Mouse (Mus musculus) spleen, adult 2 months (tissue): ENCODE data around the gene Bend5.

ENCODE experiments used
- CTCF ChIP-seq: fragments of 200-500 bp; IDR thresholded peaks from 2 replicates; pipeline ENCODE4 v1.5.1; 2011; ENCODE audit warnings: mild to moderate bottlenecking, inconsistent platforms; ENCODE audit not compliant: insufficient read depth, insufficient read length, insufficient replicate concordance; ENCODE audit errors: extremely low read depth
- POLR2A ChIP-seq: fragments of 200-500 bp; IDR thresholded peaks from 2 replicates; pipeline ENCODE4 v1.6.1; 2011; ENCODE audit warnings: low read depth, low read length, inconsistent platforms

DNA sequence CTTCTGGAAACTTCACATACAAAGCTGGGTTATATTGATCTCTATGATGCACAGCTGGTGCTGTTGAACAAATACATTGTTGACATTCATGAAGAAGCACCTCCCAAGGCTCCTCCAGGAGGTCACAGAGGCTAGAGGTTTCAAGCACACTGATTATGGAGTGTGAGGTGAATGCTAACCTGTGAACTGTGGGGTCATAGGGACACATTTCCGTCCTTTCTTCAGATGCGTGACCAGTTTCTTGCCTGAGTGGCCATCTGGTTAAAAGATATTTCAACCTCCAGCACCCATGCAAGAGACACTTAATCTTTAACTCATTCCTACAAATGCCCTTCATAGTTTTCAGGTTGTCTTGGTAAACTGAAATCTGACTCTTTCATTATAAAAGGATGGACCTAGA lies 31.7 kb upstream of the Bend5 start:
- TF ChIP-seq CTCF (no peak), POLR2A (no peak)
